Mouse (Mus musculus): ENCODE results near the gene Vsig10l.
A peak's percentile ranks its signal among the peaks of the same experiment; 100 is the strongest.

Gene Vsig10l

GRCm38 (mm10) chr7:43462851-43463250 lies at the start of gene Vsig10l:
TSS of gene Vsig10l (plus strand) at chr7:43463151.
- no peak for DNase-seq

- DNase-seq = no peak
Observed at GRCm38 (mm10) chr7:43417298-43417697, 45.7 kb upstream of the Vsig10l start.

GRCm38 (mm10) chr7:43422995-43423617 lies 39.8 kb upstream of the Vsig10l start:
- DNase-seq = peak; percentile 89

GRCm38 (mm10) chr7:43423991-43424625 lies 38.8 kb upstream of the Vsig10l start:
- DNase-seq = no peak

- DNase-seq = no peak
Observed at GRCm38 (mm10) chr7:43427406-43427805, 35.5 kb upstream of the Vsig10l start, which contains the start of gene Lim2. TSS of gene Lim2 (plus strand) at chr7:43427670.

GRCm38 (mm10) chr7:43429500-43429899 lies 33.5 kb upstream of the Vsig10l start:
- no peak for DNase-seq

GRCm38 (mm10) chr7:43432891-43433290 lies 30.1 kb upstream of the Vsig10l start:
- DNase-seq = no peak

- DNase-seq = no peak
Observed at GRCm38 (mm10) chr7:43434676-43435075, 28.3 kb upstream of the Vsig10l start.

GRCm38 (mm10) chr7:43436341-43437255 lies 26.4 kb upstream of the Vsig10l start, which contains the start of gene Nkg7:
TSS of gene Nkg7 (plus strand) at chr7:43437073.
- no peak for DNase-seq

GRCm38 (mm10) chr7:43438611-43439010 lies 24.3 kb upstream of the Vsig10l start:
- DNase-seq = no peak

- DNase-seq = no peak
Observed at GRCm38 (mm10) chr7:43440482-43440881, 22.5 kb upstream of the Vsig10l start, which contains the start of gene Cldnd2. TSS of gene Cldnd2 (plus strand) at chr7:43440782.

- peak; percentile 66 for DNase-seq
Observed at GRCm38 (mm10) chr7:43441071-43441470, 21.9 kb upstream of the Vsig10l start.

- DNase-seq = no peak
Observed at GRCm38 (mm10) chr7:43442684-43443083, 20.3 kb upstream of the Vsig10l start.

- peak; percentile 89 for DNase-seq
Observed at GRCm38 (mm10) chr7:43443126-43443916, 19.6 kb upstream of the Vsig10l start.

GRCm38 (mm10) chr7:43443917-43444293 lies 19.0 kb upstream of the Vsig10l start, which contains the start of the genes Etfb and Gm45233:
TSS of gene Etfb (plus strand) at chr7:43444083.
TSS of gene Gm45233 (plus strand) at chr7:43444128.
- peak; percentile 98 for DNase-seq

- DNase-seq = peak; percentile 95
Observed at GRCm38 (mm10) chr7:43447801-43448200, 15.2 kb upstream of the Vsig10l start.

- peak; percentile 74 for DNase-seq
Observed at GRCm38 (mm10) chr7:43448246-43448645, 14.7 kb upstream of the Vsig10l start.

- DNase-seq = no peak
Observed at GRCm38 (mm10) chr7:43449811-43450210, 13.1 kb upstream of the Vsig10l start.

GRCm38 (mm10) chr7:43451726-43452125 lies 11.2 kb upstream of the Vsig10l start:
- DNase-seq = no peak

GRCm38 (mm10) chr7:43452609-43453008 lies 10.3 kb upstream of the Vsig10l start:
- DNase-seq = peak; percentile 50

- DNase-seq = peak; percentile 92
Observed at GRCm38 (mm10) chr7:43453599-43454355, 9.2 kb upstream of the Vsig10l start.

GRCm38 (mm10) chr7:43454371-43454770 lies 8.6 kb upstream of the Vsig10l start:
- DNase-seq = peak; percentile 65

Measured in kidney, adult 9 months (tissue).